In the genomic region with DNA sequence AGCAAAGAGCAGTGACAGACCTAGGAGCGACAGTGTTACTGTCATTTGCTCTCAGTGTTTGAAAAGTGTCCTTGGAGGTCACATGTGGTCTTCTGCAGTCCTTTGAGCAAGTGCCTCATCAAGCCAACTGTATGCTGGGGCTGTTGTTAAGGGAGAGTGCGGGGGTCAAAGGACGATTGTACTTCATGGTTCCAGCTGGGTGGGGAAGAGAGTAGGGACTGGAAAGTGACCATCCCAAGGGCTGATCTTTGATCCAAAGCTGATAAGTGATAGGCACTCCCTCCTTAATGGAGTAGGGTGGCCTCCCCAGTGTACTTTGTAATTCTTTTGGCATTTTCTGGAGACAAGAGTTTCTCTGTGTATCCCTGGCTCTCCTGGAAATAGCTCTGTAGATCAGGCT, we compare ENCODE assay signal across 24 mouse cellular contexts. TPM values are rescaled to one million over a fixed set of nuclear protein-coding genes. Genes with fewer than 3 reads are reported as not detected.
"Had no signal": no experiment of that assay in that cellular context is flagged by ENCODE, and none has a peak within 500 bp of the region (broad histone marks: within the 10 kb centered on the region; RNA-seq: fewer than 3 reads in every experiment).

No protein-coding gene starts in this region.

- H3K27ac ChIP-seq: liver, embryonic 15.5 days; lung, embryonic 15.5 days; macrophage; midbrain, embryonic 12.5 days; neural tube, embryonic 12.5 days; stomach, embryonic 15.5 days; stomach, postnatal 0 days had no signal

- H3K9me3 ChIP-seq: liver, embryonic 15.5 days; lung, embryonic 15.5 days; megakaryocyte, embryonic 14.5 days; midbrain, embryonic 12.5 days; neural tube, embryonic 12.5 days; stomach, embryonic 15.5 days had no signal

- H3K27me3 ChIP-seq: liver, embryonic 15.5 days; lung, embryonic 15.5 days; megakaryocyte, embryonic 14.5 days; midbrain, embryonic 12.5 days; neural tube, embryonic 12.5 days; stomach, embryonic 15.5 days had no signal

- H3K4me3 ChIP-seq: liver, embryonic 15.5 days; lung, embryonic 15.5 days; megakaryocyte, embryonic 14.5 days; midbrain, embryonic 12.5 days; neural tube, embryonic 12.5 days; stomach, embryonic 15.5 days had no signal

- H3K4me2 ChIP-seq: liver, embryonic 15.5 days; lung, embryonic 15.5 days; midbrain, embryonic 12.5 days; neural tube, embryonic 12.5 days; stomach, embryonic 15.5 days had no signal

- H3K4me1 ChIP-seq: lung, embryonic 15.5 days; midbrain, embryonic 12.5 days; neural tube, embryonic 12.5 days; stomach, embryonic 15.5 days had no signal

- ATAC-seq: liver, postnatal 0 days; lung, postnatal 0 days had no signal

- DNase-seq: liver, postnatal 0 days; lung, adult 2 months; lung, postnatal 14 days; lung, postnatal 36 days; midbrain, embryonic 14.5 days; right cerebral cortex, postnatal 25 days; right cerebral cortex, postnatal 4 days; thymus, adult 2 months; thymus, postnatal 25 days; thymus, postnatal 4 days had no signal

- H3K9ac ChIP-seq: liver, embryonic 15.5 days; liver, postnatal 0 days; lung, embryonic 15.5 days; midbrain, embryonic 12.5 days; neural tube, embryonic 12.5 days; stomach, embryonic 15.5 days had no signal

RNA-seq across cellular contexts. Expression of gene Gm10563, which starts 33.3 kb away (rescaled TPM):
- polyA plus RNA-seq: liver, embryonic 15.5 days; liver, postnatal 0 days; lung, adult 2 months; lung, embryonic 15.5 days; lung, postnatal 0 days; macrophage; midbrain, embryonic 12.5 days; midbrain, embryonic 14.5 days; midbrain, postnatal 0 days; neural tube, embryonic 12.5 days; neural tube, embryonic 14.5 days; spleen, adult 2 months; stomach, embryonic 15.5 days; stomach, postnatal 0 days; testis, adult 2 months; thymus, adult 2 months; urinary bladder, adult 2 months had no signal

RNA-seq across cellular contexts. Expression of gene Mmp23, which starts 41.3 kb away (rescaled TPM):
- polyA plus RNA-seq: macrophage had no signal
